14 mouse cellular contexts compared by ENCODE assay signal in the genomic region with DNA sequence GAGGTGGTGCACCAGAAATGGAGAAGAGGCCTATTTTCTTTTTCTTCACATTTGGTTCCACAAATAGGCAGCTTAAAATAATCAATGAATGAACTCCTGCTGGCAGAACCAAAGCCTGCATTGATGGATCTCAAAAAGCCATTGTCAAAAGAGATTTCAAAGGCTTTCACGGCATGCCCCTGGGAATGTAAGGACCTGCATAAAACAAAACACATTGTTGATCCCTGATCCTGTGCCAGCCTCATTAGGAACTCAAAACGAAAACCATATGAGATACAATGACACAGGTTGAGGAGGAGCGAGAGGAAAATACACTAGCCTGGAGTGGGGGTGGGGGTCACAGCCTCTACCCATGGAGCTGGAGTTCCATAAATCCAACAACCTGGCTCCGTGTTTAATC.
DNase-seq lines count a peak whose midpoint lies in the region; ATAC-seq and TF ChIP-seq lines count a peak whose summit lies in the region.
"Had no signal": no experiment of that assay in that cellular context is flagged by ENCODE, and none has a peak within 500 bp of the region (broad histone marks: within the 10 kb centered on the region; RNA-seq: fewer than 3 reads in every experiment).

No protein-coding gene starts in this region.

- no peaks in the 10 kb centered on the region for H3K36me3 ChIP-seq in neural tube, embryonic 11.5 days (ENCODE audit: control insufficient read depth, insufficient read depth, low read length)
- H3K36me3 ChIP-seq in embryonic facial prominence, embryonic 12.5 days = no peaks in the 10 kb centered on the region
- H3K36me3 ChIP-seq in limb, embryonic 11.5 days (ENCODE audit: control insufficient read depth, insufficient read depth, low read length) = no peaks in the 10 kb centered on the region
- H3K36me3 ChIP-seq in kidney, adult 2 months (ENCODE audit: control insufficient read depth, insufficient read depth, low read length) = no peaks in the 10 kb centered on the region; the same call in 1 of the 2 replicates
- H3K36me3 ChIP-seq: liver, embryonic 15.5 days; stomach, embryonic 15.5 days had no signal

- WGBS in neural tube, embryonic 11.5 days = 19% methylated on average over 4 of the region's 4 CpGs
- 16% methylated on average over 4 of the region's 4 CpGs for WGBS in embryonic facial prominence, embryonic 12.5 days
- 8% methylated on average over 4 of the region's 4 CpGs for WGBS in limb, embryonic 11.5 days
- 74% methylated on average over 4 of the region's 4 CpGs for WGBS in kidney, adult 2 months

- TF ChIP-seq CTCF in kidney, adult 2 months (conservative IDR thresholded peaks at IDR 0.05; ENCODE audit: insufficient read depth, insufficient read length, low read depth, low read length) = no peak

- H3K27ac ChIP-seq in neural tube, embryonic 11.5 days (ENCODE audit: low read depth, low read length) = no peak overlapping the region
- peak overlapping the region; percentile 36; the same call in 1 of the 2 replicates for H3K27ac ChIP-seq in embryonic facial prominence, embryonic 12.5 days
- H3K27ac ChIP-seq in limb, embryonic 11.5 days (replicated peaks; ENCODE audit: low read depth, low read length) = peak overlapping the region; percentile 53; the same call in 1 of the 2 replicates
- no peak overlapping the region for H3K27ac ChIP-seq in kidney, adult 2 months (ENCODE audit: insufficient read depth, low read depth, low read length)
- H3K27ac ChIP-seq: liver, embryonic 15.5 days; stomach, embryonic 15.5 days had no signal

- H3K4me2 ChIP-seq in neural tube, embryonic 11.5 days (ENCODE audit: low read depth) = no peak overlapping the region
- H3K4me2 ChIP-seq in embryonic facial prominence, embryonic 12.5 days (replicated peaks) = no peak overlapping the region
- H3K4me2 ChIP-seq in limb, embryonic 11.5 days (ENCODE audit: low read depth, severe bottlenecking) = no peak overlapping the region
- H3K4me2 ChIP-seq: liver, embryonic 15.5 days; stomach, embryonic 15.5 days had no signal

- no peak overlapping the region for H3K4me3 ChIP-seq in neural tube, embryonic 11.5 days (ENCODE audit: low read depth, low read length)
- no peak overlapping the region for H3K4me3 ChIP-seq in embryonic facial prominence, embryonic 12.5 days
- no peak overlapping the region for H3K4me3 ChIP-seq in limb, embryonic 11.5 days (ENCODE audit: low read depth, low read length)
- H3K4me3 ChIP-seq in kidney, adult 2 months (ENCODE audit: insufficient read depth, low read depth, low read length) = no peak overlapping the region
- H3K4me3 ChIP-seq: liver, embryonic 15.5 days; stomach, embryonic 15.5 days had no signal

- TF ChIP-seq POLR2A in kidney, adult 2 months (IDR thresholded peaks at IDR 0.05; ENCODE audit: low read depth, low read length) = no peak

- no peaks in the 10 kb centered on the region for H3K27me3 ChIP-seq in neural tube, embryonic 11.5 days (ENCODE audit: control insufficient read depth, insufficient read depth, low read length)
- H3K27me3 ChIP-seq in embryonic facial prominence, embryonic 12.5 days = no peaks in the 10 kb centered on the region
- H3K27me3 ChIP-seq in limb, embryonic 11.5 days (ENCODE audit: control insufficient read depth, insufficient read depth, low read length) = no peaks in the 10 kb centered on the region
- no peaks in the 10 kb centered on the region for H3K27me3 ChIP-seq in kidney, adult 2 months (replicated peaks; ENCODE audit: control insufficient read depth, insufficient read depth, low read length)
- H3K27me3 ChIP-seq: CH12.LX; liver, embryonic 15.5 days; Patski; stomach, embryonic 15.5 days had no signal

- no peak for DNase-seq in neural tube, embryonic 11.5 days (ENCODE audit: low spot score)
- no peak for DNase-seq in neural tube, embryonic 10.5 days (ENCODE audit: extremely low spot score, low spot score)
- DNase-seq in limb, embryonic 11.5 days (ENCODE audit: low spot score) = peak; percentile 52
- no peak for DNase-seq in kidney, adult 8-10 months
- no peak for DNase-seq in kidney, adult 2 months
- no peak for DNase-seq in spleen, adult 18-20 months
- DNase-seq: cerebellum, postnatal 14 days; kidney, adult 11 months; thymus, postnatal 4 days had no signal

- H3K9me3 ChIP-seq in neural tube, embryonic 11.5 days (ENCODE audit: control insufficient read depth, low read length) = no peaks in the 10 kb centered on the region
- H3K9me3 ChIP-seq in embryonic facial prominence, embryonic 12.5 days = no peaks in the 10 kb centered on the region
- no peaks in the 10 kb centered on the region; the same call in 1 of the 2 replicates for H3K9me3 ChIP-seq in limb, embryonic 11.5 days (ENCODE audit: control insufficient read depth, low read length)
- H3K9me3 ChIP-seq: liver, embryonic 15.5 days; stomach, embryonic 15.5 days had no signal

- ATAC-seq in neural tube, embryonic 11.5 days (ENCODE audit: insufficient read depth, low FRiP score, low TSS enrichment) = peak; percentile 45; the same call in 1 of the 2 replicates
- no peak for ATAC-seq in embryonic facial prominence, embryonic 12.5 days (ENCODE audit: insufficient number of reproducible peaks, insufficient read depth, low FRiP score, low TSS enrichment)
- peak; percentile 63; the same call in 1 of the 2 replicates for ATAC-seq in limb, embryonic 11.5 days (ENCODE audit: insufficient number of reproducible peaks, low FRiP score, low TSS enrichment, low read depth)
- ATAC-seq: Patski had no signal

- H3K4me1 ChIP-seq in neural tube, embryonic 11.5 days (ENCODE audit: control insufficient read depth, insufficient read depth, low read length) = no peaks in the 10 kb centered on the region
- H3K4me1 ChIP-seq in embryonic facial prominence, embryonic 12.5 days = 0 out of 2 replicates have a peak, but pooled peaks cover 9% of the 10 kb centered on the region
- peaks cover 6% of the 10 kb centered on the region; the same call in 1 of the 2 replicates for H3K4me1 ChIP-seq in limb, embryonic 11.5 days (ENCODE audit: control insufficient read depth, insufficient read depth, low read length)
- H3K4me1 ChIP-seq in kidney, adult 2 months (ENCODE audit: control insufficient read depth, insufficient read depth, low read length) = peaks cover 4% of the 10 kb centered on the region; the same call in 1 of the 2 replicates
- H3K4me1 ChIP-seq: liver, embryonic 15.5 days; stomach, embryonic 15.5 days had no signal

- H3K9ac ChIP-seq in neural tube, embryonic 11.5 days (ENCODE audit: low read length) = no peak overlapping the region
- no peak overlapping the region for H3K9ac ChIP-seq in embryonic facial prominence, embryonic 12.5 days
- no peak overlapping the region for H3K9ac ChIP-seq in limb, embryonic 11.5 days (ENCODE audit: low read length)
- H3K9ac ChIP-seq: liver, embryonic 15.5 days; stomach, embryonic 15.5 days had no signal

Comparison
In these comparisons a context has a peak if more than half of its experiments do, and no peak if none do; other contexts are left out.
1. H3K27ac ChIP-seq: peak in embryonic facial prominence, embryonic 12.5 days (single experiment) and limb, embryonic 11.5 days (single experiment); none in neural tube, embryonic 11.5 days (single experiment) and kidney, adult 2 months (single experiment).